Mouse (Mus musculus): ENCODE results near the gene Arl5a.

Arl5a gene

GRCm38 (mm10) chr2:52359722-52360121 is 65.0 kb downstream of the Arl5a start:
- DNase-seq, result no peak

GRCm38 (mm10) chr2:52358156-52358555 is 66.5 kb downstream of the Arl5a start:
- no peak for DNase-seq

GRCm38 (mm10) chr2:52351029-52351428 is 73.7 kb downstream of the Arl5a start:
- no peak for DNase-seq

All from cerebellum, adult 11 months (tissue).